In genomic region chr9:41360356-41360755, GRCm38 (mm10) we compare ENCODE assay signal across 26 mouse cellular contexts.
DNase-seq lines count a peak whose midpoint lies in the region; ATAC-seq and TF ChIP-seq lines count a peak whose summit lies in the region.
"Had no signal": no experiment of that assay in that cellular context is flagged by ENCODE, and none has a peak within 500 bp of the region (broad histone marks: within the 10 kb centered on the region; RNA-seq: fewer than 3 reads in every experiment).

No protein-coding gene starts in this region.

- H3K4me3 ChIP-seq in hindbrain, embryonic 10.5 days, result no peak overlapping the region
- H3K4me3 ChIP-seq in hindbrain, postnatal 0 days (ENCODE audit: low read length), result no peak overlapping the region
- H3K4me3 ChIP-seq in lung, adult 2 months (replicated peaks; ENCODE audit: extremely low read depth, low read depth, low read length), result no peak overlapping the region
- H3K4me3 ChIP-seq in olfactory bulb, adult 2 months (ENCODE audit: insufficient read depth, low read depth, low read length), result no peak overlapping the region
- H3K4me3 ChIP-seq: embryonic facial prominence, embryonic 13.5 days; erythroblast, embryonic 14.5 days; heart, embryonic 10.5 days; heart, embryonic 15.5 days; left cerebral cortex, adult 2 months; limb, embryonic 12.5 days; liver, embryonic 15.5 days; megakaryocyte, embryonic 14.5 days; midbrain, embryonic 13.5 days had no signal

- ATAC-seq in hindbrain, postnatal 0 days, result no peak
- ATAC-seq: CD4-positive, CD25-positive, alpha-beta regulatory T cell, adult 4 months; midbrain, embryonic 13.5 days had no signal

- peaks cover 42% of the 10 kb centered on the region for H3K4me1 ChIP-seq in hindbrain, embryonic 10.5 days (replicated peaks)
- H3K4me1 ChIP-seq in hindbrain, postnatal 0 days (ENCODE audit: insufficient read depth, low read length), result no peaks in the 10 kb centered on the region
- H3K4me1 ChIP-seq in lung, adult 2 months (ENCODE audit: control insufficient read depth, insufficient read depth, low read length), result peaks cover 4% of the 10 kb centered on the region; the same call in 1 of the 2 replicates
- no peaks in the 10 kb centered on the region for H3K4me1 ChIP-seq in olfactory bulb, adult 2 months (ENCODE audit: control insufficient read depth, insufficient read depth, low read length)
- H3K4me1 ChIP-seq: heart, embryonic 15.5 days; liver, embryonic 15.5 days; megakaryocyte, embryonic 14.5 days had no signal

- WGBS in hindbrain, embryonic 10.5 days, result 63% methylated on average over 5 of the region's 5 CpGs
- 45% methylated on average over 5 of the region's 5 CpGs for WGBS in hindbrain, postnatal 0 days
- 49% methylated on average over 5 of the region's 5 CpGs for WGBS in lung, adult 2 months
- WGBS in olfactory bulb, adult 2 months, result 62% methylated on average over 5 of the region's 5 CpGs

- TF ChIP-seq POLR2A in lung, adult 2 months (IDR thresholded peaks at IDR 0.05; ENCODE audit: borderline replicate concordance, extremely low read depth, low read depth, low read length), result no peak
- TF ChIP-seq POLR2A in olfactory bulb, adult 2 months (IDR thresholded peaks at IDR 0.05; ENCODE audit: insufficient read depth, low read depth, low read length), result no peak

- no peaks in the 10 kb centered on the region for H3K9me3 ChIP-seq in hindbrain, embryonic 10.5 days
- H3K9me3 ChIP-seq in hindbrain, postnatal 0 days (ENCODE audit: low read length), result no peaks in the 10 kb centered on the region
- H3K9me3 ChIP-seq: embryonic facial prominence, embryonic 13.5 days; heart, embryonic 10.5 days; heart, embryonic 15.5 days; limb, embryonic 12.5 days; liver, embryonic 15.5 days; megakaryocyte, embryonic 14.5 days; midbrain, embryonic 13.5 days had no signal

- TF ChIP-seq CTCF in hindbrain, postnatal 0 days (IDR thresholded peaks at IDR 0.05; ENCODE audit: low read depth), result no peak
- no peak for TF ChIP-seq CTCF in lung, adult 2 months (IDR thresholded peaks at IDR 0.05; ENCODE audit: insufficient read depth, low read length)
- TF ChIP-seq CTCF in olfactory bulb, adult 2 months (IDR thresholded peaks at IDR 0.05; ENCODE audit: insufficient read depth, low read depth, low read length), result no peak

- H3K9ac ChIP-seq in hindbrain, postnatal 0 days (replicated peaks; ENCODE audit: low read length), result no peak overlapping the region
- H3K9ac ChIP-seq: embryonic facial prominence, embryonic 13.5 days; heart, embryonic 15.5 days; limb, embryonic 12.5 days; liver, embryonic 15.5 days; midbrain, embryonic 13.5 days had no signal

- H3K4me2 ChIP-seq in hindbrain, postnatal 0 days (ENCODE audit: low read depth, low read length), result no peak overlapping the region
- H3K4me2 ChIP-seq: embryonic facial prominence, embryonic 13.5 days; heart, embryonic 15.5 days; limb, embryonic 12.5 days; liver, embryonic 15.5 days; midbrain, embryonic 13.5 days had no signal

- H3K27ac ChIP-seq in hindbrain, embryonic 10.5 days, result peak overlapping the region; percentile 83
- no peak overlapping the region for H3K27ac ChIP-seq in hindbrain, postnatal 0 days
- peak overlapping the region; percentile 40; the same call in 1 of the 2 replicates for H3K27ac ChIP-seq in olfactory bulb, adult 2 months (ENCODE audit: insufficient read depth, low read depth, low read length)
- H3K27ac ChIP-seq: embryonic facial prominence, embryonic 13.5 days; heart, embryonic 10.5 days; heart, embryonic 15.5 days; left cerebral cortex, adult 2 months; limb, embryonic 12.5 days; liver, embryonic 15.5 days; midbrain, embryonic 13.5 days had no signal

- peaks cover 17% of the 10 kb centered on the region for H3K36me3 ChIP-seq in hindbrain, embryonic 10.5 days
- H3K36me3 ChIP-seq in hindbrain, postnatal 0 days (ENCODE audit: insufficient read depth, low read length), result no peaks in the 10 kb centered on the region
- H3K36me3 ChIP-seq: embryonic facial prominence, embryonic 13.5 days; heart, embryonic 10.5 days; heart, embryonic 15.5 days; limb, embryonic 12.5 days; liver, embryonic 15.5 days; midbrain, embryonic 13.5 days had no signal

- H3K27me3 ChIP-seq in hindbrain, embryonic 10.5 days (ENCODE audit: insufficient read depth, poor library complexity, severe bottlenecking), result no peaks in the 10 kb centered on the region
- no peaks in the 10 kb centered on the region for H3K27me3 ChIP-seq in hindbrain, postnatal 0 days (ENCODE audit: insufficient read depth, low read length)
- H3K27me3 ChIP-seq: embryonic facial prominence, embryonic 13.5 days; heart, embryonic 15.5 days; limb, embryonic 12.5 days; liver, embryonic 15.5 days; megakaryocyte, embryonic 14.5 days; midbrain, embryonic 13.5 days had no signal

- no peak for DNase-seq in hindbrain, embryonic 10.5 days (ENCODE audit: low spot score)
- no peak for DNase-seq in hindbrain, postnatal 0 days (ENCODE audit: low spot score)
- peak; percentile 35 for DNase-seq in lung, postnatal 10 days
- DNase-seq in lung, adult 2 months, result no peak
- peak; percentile 8 for DNase-seq in retina, postnatal 1 day
- no peak for DNase-seq in retina, embryonic 14.5 days (ENCODE audit: low spot score)
- DNase-seq in heart, adult 8-10 months (ENCODE audit: low spot score), result no peak
- DNase-seq: adrenal gland, adult 2 months; adrenal gland, postnatal 36 days; cerebellum, adult 9-10 months; embryo, embryonic 11 days; gastrocnemius, postnatal 14 days; kidney, adult 11 months; kidney, postnatal 14 days; thymus, postnatal 4 days had no signal

Comparison
In these comparisons a context has a peak if more than half of its experiments do, and no peak if none do; other contexts are left out.
1. DNase-seq: peak in lung, postnatal 10 days (single experiment) and retina, postnatal 1 day (single experiment); none in hindbrain, embryonic 10.5 days (single experiment), hindbrain, postnatal 0 days (single experiment), lung, adult 2 months (single experiment), retina, embryonic 14.5 days (single experiment) and heart, adult 8-10 months (single experiment).